In the genomic region with DNA sequence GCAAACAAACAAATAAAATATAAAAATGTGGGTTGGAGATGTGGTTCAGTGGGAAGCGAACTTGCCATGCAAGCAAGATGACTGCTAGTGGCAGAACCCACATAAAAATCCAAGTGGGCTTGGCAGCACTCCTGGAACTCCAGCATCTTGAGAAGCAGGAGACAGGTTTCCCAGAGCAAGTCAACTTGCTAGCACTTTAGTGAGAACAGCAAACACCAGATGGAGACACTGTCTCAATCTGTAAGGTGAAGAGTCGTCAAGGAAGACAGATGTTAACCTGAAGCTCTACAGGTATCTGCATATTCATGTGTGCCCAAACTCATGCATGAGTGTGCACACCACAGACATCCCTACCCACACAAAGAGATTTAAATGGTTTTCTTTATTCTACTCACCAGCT, we compare ENCODE assay signal across 28 mouse cellular contexts. TPM values are rescaled to one million over a fixed set of nuclear protein-coding genes. Genes with fewer than 3 reads are reported as not detected.
DNase-seq lines count a peak whose midpoint lies in the region; ATAC-seq and TF ChIP-seq lines count a peak whose summit lies in the region.
"Had no signal": no experiment of that assay in that cellular context is flagged by ENCODE, and none has a peak within 500 bp of the region (broad histone marks: within the 10 kb centered on the region; RNA-seq: fewer than 3 reads in every experiment).

No protein-coding gene starts in this region.

- intact Hi-C loops in left cerebral cortex, postnatal 14 days (cut with DNase I), result no loop called here
- intact Hi-C loops in left cerebral cortex, adult 2 months (cut with DNase I), result no loop called here

- no peak overlapping the region for H3K9ac ChIP-seq in liver, postnatal 0 days (replicated peaks)
- H3K9ac ChIP-seq: heart, embryonic 12.5 days; limb, embryonic 13.5 days; liver, embryonic 13.5 days; lung, embryonic 14.5 days; midbrain, embryonic 12.5 days; neural tube, embryonic 15.5 days had no signal

- no peak for TF ChIP-seq CTCF in left cerebral cortex, adult 2 months (IDR thresholded peaks at IDR 0.05)
- TF ChIP-seq CTCF in liver, postnatal 0 days (IDR thresholded peaks at IDR 0.05; ENCODE audit: low read depth), result no peak

- no peaks in the 10 kb centered on the region for H3K27me3 ChIP-seq in liver, postnatal 0 days (ENCODE audit: insufficient read depth, low read length)
- H3K27me3 ChIP-seq: heart, embryonic 12.5 days; limb, embryonic 13.5 days; liver, embryonic 13.5 days; midbrain, embryonic 12.5 days; neural tube, embryonic 15.5 days; Patski had no signal

- 80% methylated on average over 2 of the region's 2 CpGs for WGBS in liver, postnatal 0 days (ENCODE audit: insufficient replicate concordance)

- H3K36me3 ChIP-seq in liver, postnatal 0 days (replicated peaks; ENCODE audit: insufficient read depth, low read length), result peaks cover 18% of the 10 kb centered on the region

- no peaks in the 10 kb centered on the region for H3K4me1 ChIP-seq in liver, postnatal 0 days (ENCODE audit: insufficient read depth)
- H3K4me1 ChIP-seq: heart, embryonic 12.5 days; hindbrain, embryonic 10.5 days; limb, embryonic 13.5 days; liver, embryonic 13.5 days; midbrain, embryonic 12.5 days; neural tube, embryonic 15.5 days had no signal

- H3K4me2 ChIP-seq in liver, postnatal 0 days (ENCODE audit: low read depth, low read length), result no peak overlapping the region
- H3K4me2 ChIP-seq: heart, embryonic 12.5 days; limb, embryonic 13.5 days; liver, embryonic 13.5 days; lung, embryonic 14.5 days; midbrain, embryonic 12.5 days; neural tube, embryonic 15.5 days had no signal

- no peak for TF ChIP-seq EP300 in liver, postnatal 0 days (IDR thresholded peaks at IDR 0.05; ENCODE audit: low read depth)

- no peaks in the 10 kb centered on the region for H3K9me3 ChIP-seq in liver, postnatal 0 days (ENCODE audit: low read length)
- H3K9me3 ChIP-seq: forebrain, embryonic 10.5 days; G1E; heart, embryonic 12.5 days; hindbrain, embryonic 10.5 days; limb, embryonic 13.5 days; liver, embryonic 13.5 days; midbrain, embryonic 12.5 days; neural tube, embryonic 15.5 days had no signal

- H3K4me3 ChIP-seq in left cerebral cortex, adult 2 months, result no peak overlapping the region
- H3K4me3 ChIP-seq in liver, postnatal 0 days (ENCODE audit: low read depth, low read length), result no peak overlapping the region
- H3K4me3 ChIP-seq: forebrain, embryonic 10.5 days; heart, embryonic 12.5 days; hindbrain, embryonic 10.5 days; limb, embryonic 13.5 days; liver, embryonic 13.5 days; midbrain, embryonic 12.5 days; neural tube, embryonic 15.5 days had no signal

- ATAC-seq in liver, postnatal 0 days, result no peak
- ATAC-seq: hindbrain, embryonic 16.5 days; intestine, embryonic 16.5 days; Patski had no signal

- peak; percentile 29 for DNase-seq in layer of hippocampus, adult 11-12 months (ENCODE audit: low spot score)
- no peak for DNase-seq in layer of hippocampus, postnatal 36 days
- DNase-seq in left cerebral cortex, postnatal 14 days (ENCODE audit: low spot score in 2 of 2), result peak; percentile 39 to 53
- DNase-seq in left cerebral cortex, adult 2 months (ENCODE audit: extremely low spot score in 1 of 2, low spot score in 2 of 2), result no peak
- peak; percentile 34 to 50 for DNase-seq in right cerebral cortex, postnatal 10 days (ENCODE audit: low spot score in 2 of 2)
- DNase-seq in liver, postnatal 0 days, result no peak
- no peak for DNase-seq in urinary bladder, adult 18-20 months (ENCODE audit: low spot score in 2 of 2)
- DNase-seq in cerebellum, adult 9-11 months, result no peak
- DNase-seq: cerebellum, adult 11-12 months; cerebellum, postnatal 14 days; gastrocnemius, postnatal 14 days; heart, adult 11 months; heart, postnatal 10 days; kidney, adult 9 months; kidney, postnatal 14 days; liver, embryonic 13.5 days; lung, embryonic 14.5 days had no signal

- no peak overlapping the region for H3K27ac ChIP-seq in left cerebral cortex, adult 2 months
- no peak overlapping the region for H3K27ac ChIP-seq in liver, postnatal 0 days (ENCODE audit: low read depth)
- H3K27ac ChIP-seq: forebrain, embryonic 10.5 days; hindbrain, embryonic 10.5 days; limb, embryonic 13.5 days; liver, embryonic 13.5 days; midbrain, embryonic 12.5 days; neural tube, embryonic 15.5 days; stomach, postnatal 0 days had no signal

RNA-seq across cellular contexts. Expression of gene Hps3, which starts 35.6 kb away (rescaled TPM):
- 10 to 100 TPM; 20.5 to 22.0 TPM for total RNA-seq in layer of hippocampus, postnatal 36 days (2021)
- 10 to 100 TPM; 16.2 to 17.4 TPM for total RNA-seq in left cerebral cortex, postnatal 14 days (2021)
- 10 to 100 TPM; 16.6 to 17.1 TPM for total RNA-seq in left cerebral cortex, adult 2 months (2021)
- polyA plus RNA-seq in liver, postnatal 0 days (2015; fragmentation: Nextera tagmentation; extraction: Ambion mirVana), result 5.1 and 5.4 TPM in 2 replicates

RNA-seq across cellular contexts. Expression of gene Cp, which starts 42.7 kb away (rescaled TPM):
- total RNA-seq in layer of hippocampus, postnatal 36 days (2021), result 10 to 100 TPM in 1 of 2 experiments, 1 to 10 TPM in 1; 7.1 to 14.0 TPM
- total RNA-seq in left cerebral cortex, postnatal 14 days (2021), result 10 to 100 TPM in 1 of 2 experiments, 1 to 10 TPM in 1; 8.2 to 10.1 TPM
- 10 to 100 TPM; 12.0 to 17.8 TPM for total RNA-seq in left cerebral cortex, adult 2 months (2021)
- polyA plus RNA-seq in liver, postnatal 0 days (2015; fragmentation: Nextera tagmentation; extraction: Ambion mirVana), result 272 and 290 TPM in 2 replicates
- polyA plus RNA-seq: G1E had no signal

RNA-seq across cellular contexts. Expression of gene Hltf, which starts 58.1 kb away (rescaled TPM):
- 10 to 100 TPM; 23.7 to 25.7 TPM for total RNA-seq in layer of hippocampus, postnatal 36 days (2021)
- total RNA-seq in left cerebral cortex, postnatal 14 days (2021), result 10 to 100 TPM; 16.7 TPM
- 10 to 100 TPM; 23.7 to 24.0 TPM for total RNA-seq in left cerebral cortex, adult 2 months (2021)
- 6.4 and 8.2 TPM in 2 replicates for polyA plus RNA-seq in liver, postnatal 0 days (2015; fragmentation: Nextera tagmentation; extraction: Ambion mirVana)

Comparison
In these comparisons a context has a peak if more than half of its experiments do, and no peak if none do; other contexts are left out.
1. DNase-seq: peak in layer of hippocampus, adult 11-12 months (single experiment), left cerebral cortex, postnatal 14 days (2 of 2) and right cerebral cortex, postnatal 10 days (2 of 2); none in layer of hippocampus, postnatal 36 days (0 of 2), left cerebral cortex, adult 2 months (0 of 2), liver, postnatal 0 days (single experiment), urinary bladder, adult 18-20 months (0 of 2) and cerebellum, adult 9-11 months (single experiment).